Mouse (Mus musculus) gastrocnemius, postnatal 14 days (tissue): ENCODE data around the gene C1qtnf7. TPM values are rescaled to one million over a fixed set of nuclear protein-coding genes. Genes with fewer than 3 reads are reported as not detected.

ENCODE experiments used
- total RNA-seq, 2 experiments: library from RNA; stranded (reverse); gene quantifications; 2 replicates each; pipeline ENCODE4 v1.2.3; 2021

The C1qtnf7 gene
- total RNA-seq, 2 experiments from 2014 or later = 1.1 to 1.5 TPM

Other genes with a start within 250 kb of the C1qtnf7 start
- 1 to 10 TPM; 8.0 to 8.4 TPM for gene Cc2d2a, start 146.8 kb downstream of the C1qtnf7 start, total RNA-seq